Mouse (Mus musculus): Measurements from ENCODE around the gene Zfr2.

- TF ChIP-seq CTCF (IDR thresholded peaks at IDR 0.05; ENCODE audit: borderline replicate concordance, insufficient read depth, low read depth, low read length) = peak; percentile 44
- no peak for TF ChIP-seq POLR2A (IDR thresholded peaks at IDR 0.05; ENCODE audit: borderline replicate concordance, insufficient read depth, low read length)
These were observed 22.8 kb upstream of the Zfr2 start for GRCm38 (mm10) chr10:81210154-81210553.
